Mouse (Mus musculus): Measurements from ENCODE around the gene Surf4. TPM values are rescaled to one million over a fixed set of nuclear protein-coding genes. Genes with fewer than 3 reads are reported as not detected.
A peak's percentile ranks its signal among the peaks of the same experiment; 100 is the strongest.

Surf4 gene
- total RNA-seq, 2 experiments from 2014 or later, result 110 to 117 TPM

DNA sequence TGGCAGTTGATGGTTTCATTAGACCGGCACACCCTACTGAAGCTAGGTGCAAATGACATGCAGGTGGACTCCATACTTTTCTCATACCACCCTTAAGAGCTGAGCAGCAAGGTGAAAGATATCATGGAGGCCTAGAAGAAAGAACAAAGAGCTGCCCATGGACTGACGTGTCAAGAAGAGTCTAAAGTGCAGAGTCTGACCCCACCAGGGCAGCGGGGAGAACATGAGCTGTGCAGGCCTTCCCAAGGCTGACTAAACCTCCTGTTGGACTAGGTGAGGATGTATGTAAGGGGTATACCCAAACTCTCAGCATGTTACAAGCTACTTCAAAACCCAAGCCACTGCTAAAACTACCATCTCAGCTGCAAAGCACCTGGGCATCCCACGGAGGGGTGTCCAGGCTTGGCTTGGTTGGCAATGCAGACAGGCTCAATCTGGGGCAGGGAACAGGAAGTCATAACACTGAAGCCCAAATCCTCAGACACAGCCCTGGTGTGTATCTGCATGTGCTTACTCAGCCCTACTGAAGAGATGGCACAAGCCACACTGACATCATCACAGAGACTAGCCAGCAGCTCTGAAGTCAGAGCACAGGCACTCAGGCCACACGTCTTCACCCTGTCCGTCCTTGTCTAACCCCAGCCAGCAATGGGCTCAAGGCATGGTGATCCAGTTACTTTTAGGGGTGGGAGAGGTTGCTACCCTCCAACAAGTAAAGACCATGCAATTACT, 5.8 kb downstream of the Surf4 start:
- no peak for DNase-seq

DNA sequence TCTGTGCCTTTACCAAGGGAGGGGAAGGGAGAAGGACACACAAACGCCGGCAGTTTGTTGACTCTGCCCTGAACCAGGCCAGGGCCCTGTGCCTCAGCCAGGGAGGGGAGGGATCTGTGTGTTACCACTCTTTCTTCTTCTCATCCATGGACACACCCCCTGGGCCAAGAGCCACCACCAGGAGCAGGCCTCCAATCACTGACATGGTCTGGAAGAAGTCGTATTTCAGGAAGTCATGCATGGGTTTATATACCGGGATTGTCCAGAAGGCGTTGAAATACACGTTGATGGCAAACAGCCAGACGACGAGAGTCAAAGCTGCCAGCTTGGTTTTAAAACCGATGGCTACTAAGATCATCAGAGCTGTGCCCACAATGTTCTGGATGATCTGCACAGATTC, 11.9 kb downstream of the Surf4 start:
- DNase-seq, result peak; percentile 42

DNA sequence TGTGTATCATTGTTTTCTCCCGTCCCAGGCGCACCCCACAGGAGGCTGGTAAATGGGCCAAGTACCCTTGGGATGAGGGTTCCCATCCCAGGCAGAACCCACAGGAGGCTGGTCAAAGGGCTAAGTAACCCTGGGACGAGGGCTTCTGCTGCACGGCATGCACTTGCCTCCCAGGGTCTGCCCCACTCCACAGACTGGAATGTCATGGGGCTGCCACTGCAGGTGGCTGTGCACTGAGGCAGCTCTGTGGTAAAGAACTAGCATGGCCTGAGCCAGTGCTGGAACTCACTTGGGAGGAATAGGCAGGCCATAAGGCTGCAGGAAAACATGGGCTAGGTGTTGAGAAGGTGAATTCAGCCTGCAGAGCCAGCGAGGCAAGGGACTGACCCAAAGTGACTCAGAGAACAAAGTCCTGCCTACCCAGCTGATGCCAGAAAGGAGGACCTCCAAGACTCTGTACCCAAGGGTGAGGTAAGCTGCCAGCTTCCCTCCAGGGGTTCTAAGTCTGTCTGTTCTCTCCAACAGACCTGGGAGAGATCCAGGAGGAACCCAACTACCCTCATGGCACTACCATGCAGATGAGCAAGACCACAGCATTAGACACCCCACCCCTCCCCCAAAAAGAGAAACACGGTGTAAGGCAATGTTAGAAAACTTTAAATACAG, 13.4 kb downstream of the Surf4 start:
- no peak for DNase-seq

DNA sequence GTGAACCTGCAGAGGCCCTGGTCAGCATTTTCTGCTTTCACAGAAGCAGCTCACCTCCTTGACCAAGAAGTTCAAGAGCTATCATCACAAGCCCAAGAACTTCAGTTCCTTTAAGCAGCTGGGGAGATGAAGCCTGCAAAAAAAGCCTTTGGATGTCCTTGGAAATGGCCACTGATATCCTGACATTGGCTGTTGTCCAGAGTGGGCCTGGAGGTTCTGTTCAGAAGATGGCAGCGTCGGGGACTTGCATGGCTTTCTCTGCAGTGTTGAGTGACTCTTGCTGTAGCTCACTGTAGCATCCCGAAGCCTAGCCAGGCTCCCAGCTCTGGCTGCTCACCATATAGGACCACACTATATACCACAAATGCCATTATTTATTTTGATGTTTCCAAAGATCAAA, 14.0 kb downstream of the Surf4 start:
- no peak for DNase-seq

DNA sequence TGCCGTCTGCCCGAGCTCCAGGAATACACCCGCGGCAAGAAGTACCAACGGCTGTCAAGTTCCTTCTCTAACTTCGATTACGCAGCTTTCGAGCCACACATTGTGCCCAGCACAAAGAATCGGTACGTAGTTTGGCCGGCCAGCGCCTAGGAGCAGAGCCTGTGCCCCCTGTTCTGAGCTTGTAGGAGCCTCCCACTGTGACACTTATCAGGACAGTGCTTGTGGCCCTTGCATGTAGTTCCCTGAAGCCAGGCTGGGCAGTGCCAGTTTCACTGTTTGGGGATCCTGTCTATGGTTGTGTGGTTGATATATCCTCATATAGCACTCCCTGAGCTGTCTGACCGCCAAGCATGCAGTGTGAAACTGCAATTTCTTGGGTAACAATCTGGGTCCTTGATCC, 17.0 kb downstream of the Surf4 start:
- DNase-seq, result no peak

DNA sequence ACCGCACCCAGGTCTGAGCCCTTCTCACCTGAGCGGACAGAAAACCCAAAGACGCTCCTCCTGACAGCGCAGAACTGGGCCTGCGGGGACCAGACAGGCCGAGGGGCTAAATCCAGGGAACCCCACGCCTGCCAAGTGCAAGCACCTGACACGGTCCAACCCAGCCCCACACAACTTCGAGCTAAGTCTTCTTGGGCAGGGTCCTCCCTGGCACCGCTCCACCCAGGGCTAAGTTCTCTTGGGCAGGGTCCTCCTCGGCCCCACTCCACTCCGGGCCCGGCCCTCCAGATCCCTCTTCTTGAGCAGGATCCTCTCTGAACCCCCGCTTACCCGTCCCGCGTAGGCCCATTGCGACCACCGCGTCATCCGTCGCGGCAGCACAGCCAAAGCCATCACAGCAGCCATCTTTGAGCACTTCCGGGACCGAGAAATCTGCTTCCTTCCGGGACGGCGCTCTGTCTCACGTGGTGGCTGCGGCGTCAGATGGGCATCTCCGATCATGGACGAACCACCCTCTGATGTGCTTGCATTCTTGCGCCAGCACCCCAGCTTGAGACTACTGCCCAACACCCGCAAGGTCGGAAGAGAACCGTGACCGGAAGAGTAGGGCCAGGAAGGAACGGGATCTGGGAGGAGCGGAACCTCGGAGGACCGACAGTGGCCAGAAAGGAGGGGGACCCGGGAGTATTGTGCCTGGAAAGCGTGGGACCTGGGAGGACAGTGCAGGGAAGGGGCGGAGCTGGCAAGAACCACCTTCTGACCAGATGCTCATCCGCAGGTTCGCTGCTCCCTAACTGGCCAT, 17.6 kb downstream of the Surf4 start, which contains the start of the genes Surf2 and Surf1:
Gene Surf2, plus strand, starts transcription at position 441 of the 802 bp plus-strand sequence.
Gene Surf1, minus strand, starts transcription at position 604 of the 802 bp plus-strand sequence.
- DNase-seq, result peak; percentile 77

DNA sequence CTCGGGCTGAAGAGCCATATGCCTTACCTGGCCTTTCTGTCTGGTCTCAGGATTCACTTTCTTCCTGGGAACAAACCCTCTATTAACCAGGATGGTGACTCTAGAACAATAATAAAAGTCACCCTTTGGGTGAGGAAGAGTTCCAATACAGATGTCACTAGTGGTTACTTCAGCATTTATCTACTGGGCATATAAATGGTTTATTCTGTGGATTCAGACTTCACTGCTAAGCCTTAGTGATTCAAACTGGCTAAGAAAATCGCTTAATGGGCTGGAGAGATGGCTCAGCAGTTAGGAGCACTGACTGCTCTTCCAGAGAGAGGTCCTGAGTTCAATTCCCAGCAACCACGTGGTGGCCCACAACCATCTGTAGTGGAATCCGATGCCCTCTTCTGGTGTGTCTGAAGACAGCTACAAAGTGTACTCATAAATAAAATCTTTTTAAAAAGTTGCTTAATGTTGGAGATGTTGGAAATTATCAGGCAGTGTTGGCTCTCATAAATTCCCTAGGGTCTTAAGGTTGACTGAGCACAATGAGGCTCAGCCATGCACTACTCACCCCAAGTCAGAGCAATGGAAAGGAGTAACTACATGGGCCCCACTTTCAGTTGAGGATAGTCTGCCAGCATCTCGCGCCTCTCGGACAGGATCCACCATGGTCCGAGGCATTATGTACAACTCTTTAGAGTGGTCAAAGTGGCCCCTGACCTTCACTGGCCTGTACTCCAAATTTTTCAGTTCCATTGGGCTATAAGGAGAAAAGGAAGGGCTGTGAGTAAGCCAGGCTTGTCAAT, 19.4 kb downstream of the Surf4 start:
- no peak for DNase-seq

DNA sequence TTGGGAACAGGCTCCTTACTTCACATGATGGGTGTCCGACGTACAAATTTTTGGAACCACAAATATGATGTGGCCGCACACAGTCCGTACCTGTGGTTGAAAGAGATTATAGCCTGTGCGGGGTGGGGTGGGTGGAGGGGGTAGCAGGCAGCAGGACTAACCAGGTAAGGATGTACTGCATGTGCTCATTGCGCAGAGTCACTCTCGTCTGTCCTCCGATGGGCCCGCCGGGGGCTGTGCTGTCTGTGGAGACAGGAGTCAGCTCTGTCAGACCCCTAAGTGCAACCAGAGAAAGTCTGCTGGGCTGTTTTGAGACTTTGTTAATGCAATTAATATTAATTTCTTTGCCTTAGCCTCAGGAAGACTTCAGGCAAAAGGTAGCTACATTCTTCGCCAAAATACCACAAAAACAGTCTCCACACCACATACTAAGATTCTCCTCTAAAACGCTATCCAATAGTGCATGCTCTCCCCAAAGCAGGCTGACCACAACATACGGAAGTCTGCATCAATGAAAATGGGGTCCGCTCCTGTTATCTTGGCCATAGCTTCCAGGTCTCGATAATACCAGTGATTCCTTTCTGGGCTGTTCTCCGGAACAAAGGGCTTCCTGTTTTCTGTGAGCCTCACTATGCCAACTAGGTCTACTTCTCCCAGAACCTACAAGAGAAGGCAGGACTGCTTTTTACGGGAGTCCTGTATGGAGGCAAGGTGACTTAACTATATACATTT, 20.1 kb downstream of the Surf4 start:
- no peak for DNase-seq

DNA sequence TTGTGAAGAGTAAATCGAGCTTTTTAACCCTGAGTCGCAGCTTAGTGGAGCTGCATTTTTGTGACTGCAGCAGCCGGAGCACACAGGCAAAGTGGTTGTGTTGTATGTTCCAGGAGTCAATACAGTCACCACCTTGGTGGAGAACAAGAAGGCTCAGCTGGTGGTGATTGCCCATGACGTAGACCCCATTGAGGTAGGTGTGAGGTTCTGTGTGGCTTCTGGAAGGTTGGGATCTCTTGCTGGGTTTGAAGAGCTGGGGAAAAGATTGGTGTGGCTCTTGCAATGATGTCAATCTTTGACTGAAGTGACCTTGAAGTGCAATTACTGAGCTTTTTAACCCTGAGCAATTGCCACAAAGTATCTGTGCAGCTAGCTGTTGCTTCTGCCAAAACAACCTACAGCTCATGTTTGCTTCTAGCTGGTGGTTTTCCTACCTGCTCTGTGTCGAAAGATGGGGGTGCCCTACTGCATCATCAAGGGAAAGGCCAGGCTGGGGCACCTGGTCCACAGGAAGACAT, 21.4 kb downstream of the Surf4 start:
- no peak for DNase-seq

DNA sequence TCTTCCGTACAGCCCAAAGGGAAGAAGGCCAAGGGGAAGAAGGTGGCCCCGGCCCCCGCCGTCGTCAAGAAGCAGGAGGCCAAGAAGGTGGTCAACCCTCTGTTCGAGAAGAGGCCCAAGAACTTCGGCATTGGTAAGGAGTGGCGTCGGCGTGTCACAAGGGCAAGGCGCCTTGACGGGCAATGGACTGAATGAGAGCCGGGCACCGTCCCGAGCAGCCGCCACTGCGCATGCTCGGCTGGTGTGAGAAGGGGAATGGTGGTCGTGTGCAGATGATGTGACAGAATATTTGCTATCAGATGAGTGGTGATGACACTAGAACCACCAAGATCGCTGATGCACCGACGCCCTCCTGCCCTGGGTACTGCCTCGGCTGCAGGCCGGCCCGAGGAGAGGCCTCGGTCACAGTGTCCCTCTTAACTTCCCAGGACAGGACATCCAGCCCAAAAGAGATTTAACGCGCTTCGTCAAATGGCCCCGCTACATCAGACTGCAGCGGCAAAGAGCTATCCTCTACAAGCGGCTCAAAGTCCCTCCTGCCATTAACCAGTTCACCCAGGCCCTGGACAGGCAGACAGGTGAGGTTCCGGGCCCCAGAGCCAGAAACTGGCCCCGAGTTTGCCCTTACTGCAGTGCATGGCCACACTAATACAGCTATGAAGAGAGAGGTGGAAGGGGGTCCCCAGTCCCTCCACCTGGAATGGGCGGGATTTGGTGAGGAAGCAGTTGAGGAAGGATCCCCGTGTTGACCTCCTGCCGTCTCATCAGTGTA, 22.5 kb downstream of the Surf4 start:
- DNase-seq, result peak; percentile 74

DNA sequence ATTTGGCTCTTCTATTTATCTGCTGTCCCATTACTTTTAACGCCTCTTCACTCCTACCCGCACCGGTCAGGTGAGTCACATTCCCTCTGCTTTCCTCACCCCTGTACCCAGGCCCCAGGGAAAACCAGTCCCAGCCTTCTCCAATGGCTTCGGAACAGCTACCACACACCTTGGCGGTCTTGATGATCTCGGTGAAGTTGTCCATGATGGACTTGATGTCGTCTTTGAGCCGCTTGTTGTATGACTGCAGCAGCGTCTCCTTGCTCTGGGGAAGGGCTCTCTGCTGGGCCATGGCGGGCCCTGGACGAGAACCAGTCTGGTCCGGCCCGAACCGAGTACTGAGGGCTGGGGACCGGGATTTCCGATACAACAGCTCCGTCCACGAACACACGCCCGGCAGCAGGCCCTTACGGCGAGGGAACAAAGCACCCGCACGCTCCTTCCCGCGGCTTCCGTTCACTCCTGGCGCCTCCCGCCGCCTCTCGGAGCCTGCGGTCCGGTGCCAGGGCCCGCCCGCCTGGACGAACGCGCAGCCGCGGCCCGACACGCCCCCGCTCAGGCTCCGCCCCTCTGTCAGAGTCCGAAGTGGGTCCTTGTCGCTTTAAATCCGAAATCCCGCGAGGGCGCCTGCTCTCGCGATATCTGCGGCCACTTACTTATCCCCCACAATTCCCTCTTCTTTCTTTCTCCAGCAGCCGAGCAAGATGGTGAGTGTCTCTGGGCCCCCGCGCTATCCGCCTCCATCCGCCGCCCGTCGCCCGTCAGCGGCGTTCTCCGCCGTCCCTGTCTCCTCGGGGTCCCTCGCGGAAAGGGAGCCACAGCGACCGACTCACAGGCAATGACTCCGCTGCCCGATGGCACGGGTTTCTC, 23.4 kb downstream of the Surf4 start, which contains the start of the genes Med22 and Rpl7a:
Gene Med22, minus strand, starts transcription at position 554 of the 870 bp plus-strand sequence.
Gene Rpl7a, plus strand, starts transcription at position 641 of the 870 bp plus-strand sequence.
- DNase-seq, result peak; percentile 100

DNA sequence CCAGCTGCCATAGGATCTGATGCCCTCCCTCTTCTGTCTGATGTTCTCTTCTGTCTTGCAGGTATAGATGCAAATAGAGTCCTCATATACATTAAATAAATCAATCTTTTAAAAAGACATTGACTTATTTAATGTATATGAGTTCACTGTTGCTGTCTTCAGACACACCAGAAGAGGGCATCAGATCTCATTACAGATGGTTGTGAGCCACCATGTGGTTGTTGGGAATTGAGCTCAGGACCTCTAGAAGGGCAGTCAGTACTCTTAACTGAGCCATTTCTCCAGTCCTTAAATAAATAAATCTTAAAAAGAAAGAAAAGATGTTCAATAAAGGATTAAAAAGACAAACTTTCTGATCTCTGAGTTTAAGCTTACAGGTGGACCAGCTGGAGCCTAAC, 24.3 kb downstream of the Surf4 start:
- DNase-seq, result no peak

DNA sequence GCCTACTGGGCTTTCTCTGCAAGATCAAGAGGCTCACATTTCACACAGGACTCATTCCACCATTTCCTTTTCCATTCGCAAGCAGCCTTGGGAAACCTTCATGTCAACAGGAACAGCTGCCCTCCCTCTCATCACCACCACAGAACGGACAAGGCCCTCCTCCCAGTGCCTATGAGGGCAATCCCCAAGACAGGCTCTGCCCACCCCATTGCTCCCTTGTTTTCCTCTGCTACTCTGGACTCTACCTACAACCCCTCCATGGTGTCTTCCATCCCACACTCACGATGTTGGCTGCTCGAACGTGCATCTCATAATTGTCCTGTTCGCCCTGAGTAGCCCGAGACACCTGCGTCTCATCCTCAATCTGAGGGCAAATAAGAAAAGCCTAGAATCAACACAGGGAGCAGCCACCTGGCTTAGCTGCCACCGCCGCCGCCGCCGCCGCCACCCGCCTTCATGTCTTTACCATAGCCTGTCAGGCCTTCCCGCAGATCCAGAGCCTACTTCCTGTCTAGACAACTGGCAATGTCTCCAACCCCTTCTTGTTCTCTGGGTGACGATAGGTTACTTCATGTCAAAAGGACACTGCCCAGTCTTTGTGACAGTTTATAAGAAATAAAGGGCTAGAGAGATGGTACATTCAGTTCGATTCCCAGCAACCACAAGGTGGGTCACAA, 24.9 kb downstream of the Surf4 start:
- no peak for DNase-seq

DNA sequence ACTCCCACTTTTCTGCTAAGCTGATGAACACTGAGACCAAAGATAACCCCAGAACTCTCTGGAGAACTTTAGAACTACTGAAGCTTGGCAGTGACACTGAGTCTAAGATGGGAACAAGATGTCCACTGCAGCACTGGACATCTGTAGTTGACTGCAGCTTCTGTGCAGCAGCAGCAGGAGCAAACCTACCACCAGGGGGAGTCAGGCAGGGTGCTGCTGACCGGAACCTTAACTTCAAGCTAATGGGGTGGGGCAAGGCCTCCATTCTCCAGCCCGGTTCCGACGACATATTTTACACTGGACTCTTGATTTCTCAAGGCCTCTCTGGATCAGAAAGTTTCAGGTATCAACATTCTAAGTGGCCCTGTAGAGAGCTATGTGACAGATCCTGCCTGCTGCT, 26.6 kb downstream of the Surf4 start:
- DNase-seq, result peak; percentile 67

DNA sequence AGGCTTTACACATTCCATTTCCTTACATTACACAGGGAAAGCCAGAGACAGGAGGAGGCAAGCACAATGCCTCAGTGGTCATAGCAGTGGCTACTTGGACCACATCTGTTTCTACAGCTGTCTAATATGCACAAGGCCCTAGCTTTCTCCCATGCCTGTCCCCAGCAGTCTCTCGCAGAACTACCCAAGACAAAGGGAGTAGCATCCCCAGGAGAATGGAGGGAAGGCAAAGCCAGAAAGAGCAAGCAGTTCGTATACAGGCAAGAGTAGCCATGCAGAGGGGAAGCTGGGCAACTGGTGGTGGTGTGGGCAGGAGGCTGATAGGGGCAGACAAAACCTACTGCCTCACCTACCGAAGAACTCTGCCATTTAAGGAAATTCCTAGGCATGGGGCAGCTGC, 27.3 kb downstream of the Surf4 start:
- no peak for DNase-seq

DNA sequence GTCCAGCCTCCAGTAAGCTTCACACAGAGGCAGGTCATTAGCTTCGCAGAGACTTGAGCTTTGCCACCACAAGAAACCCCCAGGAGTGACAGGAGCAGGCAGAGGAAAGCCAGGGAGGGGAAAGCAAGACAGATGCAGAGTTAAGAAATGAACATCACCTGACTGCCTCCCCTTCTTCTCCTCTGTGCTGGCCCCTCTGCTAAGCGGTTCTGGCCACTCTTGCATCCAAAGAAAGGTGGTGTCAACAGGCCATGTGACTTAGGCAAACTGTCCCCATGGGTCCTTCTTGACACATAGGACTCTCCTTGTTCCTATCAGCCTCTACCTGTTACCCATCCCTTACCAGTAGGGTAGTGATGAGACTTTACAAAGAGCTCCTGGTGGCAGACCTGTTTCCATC, 27.8 kb downstream of the Surf4 start:
- no peak for DNase-seq

DNA sequence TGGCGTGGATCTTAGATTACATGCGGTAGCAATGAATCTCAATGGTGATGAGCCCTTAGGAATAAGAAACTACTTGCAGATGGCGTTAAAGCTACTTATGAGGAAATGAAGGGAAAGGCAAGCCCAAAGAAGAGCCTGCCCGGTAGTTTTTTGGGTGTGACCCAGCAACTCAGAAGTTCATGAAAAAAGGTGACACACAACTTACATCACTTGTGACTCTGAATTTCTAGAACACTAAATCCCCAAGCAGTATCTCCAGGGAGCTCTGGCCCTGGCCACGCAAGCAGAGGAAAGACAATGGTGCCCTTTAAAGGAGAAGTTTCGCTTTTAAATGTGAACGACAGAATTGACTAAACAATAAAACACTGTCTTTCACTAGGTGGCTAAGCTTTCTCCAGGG, 30.4 kb downstream of the Surf4 start:
- no peak for DNase-seq

DNA sequence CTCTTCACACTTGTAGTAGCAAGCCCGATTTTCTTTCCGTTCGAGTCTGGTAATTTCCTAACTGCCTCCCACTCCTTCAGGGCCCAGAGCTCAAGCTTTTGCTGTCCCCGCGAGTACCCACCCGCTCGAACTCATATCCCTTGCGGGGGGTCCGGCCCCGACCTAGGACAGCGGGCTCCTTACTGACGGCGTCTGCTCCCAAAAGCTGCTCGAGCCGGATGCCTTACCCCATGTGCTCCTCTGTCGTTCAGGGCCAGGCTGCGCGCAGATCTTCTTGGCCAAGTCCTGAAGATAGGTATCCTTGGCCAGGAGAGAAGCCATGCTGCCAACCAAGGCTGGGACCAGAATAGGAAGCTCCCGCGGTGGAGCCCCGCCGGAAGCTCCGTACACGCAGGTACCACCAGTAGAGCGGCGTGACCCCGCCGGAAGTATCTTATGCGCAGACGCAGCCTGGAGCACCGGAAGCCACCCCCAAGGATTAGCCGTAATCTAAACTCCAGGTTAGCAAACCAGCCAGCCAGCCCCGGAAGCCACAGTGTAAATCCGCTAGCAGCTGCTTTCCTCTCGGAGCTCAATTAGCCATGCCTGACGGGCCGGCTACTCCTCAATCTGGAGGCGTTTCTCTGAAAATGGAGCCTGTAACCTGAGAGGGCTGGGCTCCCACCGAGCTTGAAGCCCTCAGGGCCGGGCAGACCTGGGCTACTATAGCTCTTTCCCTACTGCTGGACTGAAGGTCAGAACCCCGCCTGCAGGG, 31.1 kb downstream of the Surf4 start, which contains the start of gene Surf6:
Gene Surf6, minus strand, starts transcription at position 413 of the 754 bp plus-strand sequence.
- peak; percentile 93 for DNase-seq

All from heart, postnatal 4 days (tissue).